Mouse (Mus musculus) mouse embryonic stem cell (cell line): ENCODE measurements at regions not wholly inside any gene's neighbourhood (a gene's known extent, or its start where the extent isn't known, plus 50 kb on each side); places are given as distances from the start of the nearest gene placed in this dataset.

Experiments used
- in situ Hi-C, 2 experiments: fragments of 300-500 bp; cut with MboI; formaldehyde crosslinking; loops; 1 replicate in 1 of 2; 3 replicates in 1 of 2; pipeline ENCODE4 v1.14.3; 2019 to 2020; ENCODE audit warnings: low sequenced_read_pairs in 2 of 2, low pct_unique_long_range_greater_than_20kb in 1 of 2, mixed read lengths in 1 of 2; ENCODE audit not compliant: unreplicated experiment in 1 of 2

DNA sequence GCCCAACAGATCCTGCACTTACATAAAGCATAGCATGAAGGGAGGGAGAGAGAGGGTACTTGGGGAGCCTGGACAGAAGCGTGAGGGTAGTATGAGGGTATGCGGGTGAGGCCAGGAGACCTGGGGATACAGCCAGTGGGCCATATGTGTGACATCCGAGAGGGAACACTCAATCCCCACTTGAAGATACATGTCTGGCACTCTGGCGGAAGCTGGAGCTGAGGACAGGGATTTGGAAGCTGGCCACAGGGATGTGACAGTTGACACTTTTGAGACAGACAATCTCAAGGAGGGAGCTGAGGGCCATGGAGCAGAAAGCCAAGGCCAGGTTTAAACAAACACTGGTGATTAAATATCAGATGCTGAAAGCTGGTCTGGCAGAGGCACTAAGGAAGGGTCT lies 127.9 kb downstream of the Sall1 start:
- in situ Hi-C loops: no loop called here

GRCm38 (mm10) chr8:88914657-88915056 lies 129.3 kb downstream of the Sall1 start:
- in situ Hi-C loops: no loop called here

DNA sequence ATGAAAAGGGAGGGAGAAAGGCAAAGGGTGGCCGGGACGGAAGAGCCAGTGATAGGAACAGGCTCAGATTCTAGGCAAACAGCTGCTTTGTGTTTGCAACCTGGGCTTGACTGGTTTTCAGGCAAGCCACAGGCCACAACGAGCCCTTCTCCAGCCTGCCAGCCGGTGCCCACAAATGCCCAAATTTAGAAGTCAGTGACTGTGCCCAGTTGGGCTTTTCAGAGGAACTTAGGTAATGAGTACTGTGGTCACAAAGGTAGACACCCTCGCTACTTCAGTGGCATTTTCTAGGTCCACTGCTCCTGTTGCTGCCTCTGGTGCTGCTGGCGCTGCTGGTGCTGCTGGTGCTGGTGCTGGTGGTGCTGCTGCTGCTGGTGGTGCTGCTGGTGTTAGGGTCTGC lies 129.8 kb downstream of the Sall1 start:
- in situ Hi-C loops: no loop called here

DNA sequence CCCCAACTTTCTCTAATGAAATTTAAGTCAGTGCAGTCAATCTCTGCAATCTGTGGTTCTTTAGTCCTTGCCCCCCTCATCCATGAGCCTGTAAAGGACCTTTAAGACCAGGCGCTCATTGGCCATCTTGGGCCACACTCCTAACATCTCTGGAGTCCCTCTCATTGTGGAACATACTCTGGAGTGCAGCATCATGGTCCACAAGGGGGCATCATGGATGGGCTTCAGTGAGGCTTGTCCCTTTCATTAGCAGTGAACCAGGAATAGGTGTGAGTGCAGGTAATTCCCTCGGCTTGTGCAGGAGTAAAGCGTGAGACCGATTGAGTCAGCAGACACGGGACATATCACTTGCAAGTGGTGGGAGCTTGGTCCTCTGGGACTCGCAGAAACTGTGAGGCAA lies 137.7 kb downstream of the Sall1 start:
- in situ Hi-C loops: no loop called here

DNA sequence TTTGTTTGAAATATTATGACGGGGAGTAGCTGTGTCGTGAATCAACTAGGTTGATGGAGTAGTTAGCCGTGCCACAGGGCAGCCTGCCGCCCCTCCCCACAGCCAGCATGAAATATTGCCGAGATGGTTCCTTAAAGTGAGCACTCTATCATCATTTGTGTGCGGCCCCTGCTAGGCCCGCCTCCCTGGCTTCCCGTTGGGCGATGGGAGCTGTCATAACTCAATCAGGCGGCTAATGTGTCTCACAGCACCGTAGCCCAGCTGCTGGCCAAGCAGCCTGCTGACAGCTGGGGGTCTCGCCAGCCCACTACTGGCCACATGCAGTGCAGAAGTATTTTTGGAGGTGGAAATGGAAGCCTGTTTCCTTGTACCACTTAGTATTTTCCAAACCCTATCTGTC lies 140.9 kb downstream of the Sall1 start:
- in situ Hi-C loops: no loop called here

GRCm38 (mm10) chr8:88883751-88884390 lies 160.1 kb downstream of the Sall1 start:
- in situ Hi-C loops: no loop called here

- in situ Hi-C loops: no loop called here
These were observed 164.1 kb downstream of the Sall1 start for GRCm38 (mm10) chr8:88879857-88880256.

- in situ Hi-C loops: no loop called here
These were observed 166.0 kb downstream of the Sall1 start for GRCm38 (mm10) chr8:88877921-88878320.

DNA sequence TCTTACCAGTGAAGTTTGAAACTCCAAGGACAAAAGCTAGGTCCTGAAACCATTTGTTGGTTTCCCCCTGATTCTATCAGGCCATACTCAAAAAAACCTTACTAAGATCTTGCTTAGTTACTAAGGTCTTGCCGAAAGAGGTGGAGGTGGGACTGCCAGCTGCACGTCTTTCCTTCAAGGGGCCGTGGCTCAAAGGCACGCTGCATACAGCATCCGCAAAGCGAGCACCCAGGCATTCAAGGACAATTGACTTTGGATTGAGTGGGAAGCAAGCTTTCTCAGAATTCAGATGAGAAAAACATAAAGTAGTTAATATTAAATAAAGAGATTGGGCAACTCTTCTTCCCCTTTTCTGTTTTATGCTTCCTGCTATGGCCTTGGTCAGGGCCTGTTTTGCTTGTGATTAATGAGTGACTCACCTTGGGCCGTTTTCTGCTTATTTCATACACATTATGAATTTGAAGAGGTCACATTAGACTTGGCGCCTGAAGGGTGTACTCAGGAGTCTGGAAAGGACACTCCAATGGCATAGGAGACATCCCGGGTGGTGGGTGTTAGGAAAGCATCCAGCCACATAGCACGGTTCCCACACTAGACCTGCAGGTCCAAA lies 166.1 kb downstream of the Cyld start:
- in situ Hi-C loops: no loop called here

GRCm38 (mm10) chr8:88857216-88857615 lies 160.4 kb downstream of the Cyld start:
- in situ Hi-C loops: no loop called here

GRCm38 (mm10) chr8:88853200-88853599 lies 156.4 kb downstream of the Cyld start:
- in situ Hi-C loops: no loop called here

- in situ Hi-C loops: no loop called here
These were observed 149.1 kb downstream of the Cyld start for GRCm38 (mm10) chr8:88845916-88846315.

GRCm38 (mm10) chr8:88844370-88844769 lies 147.5 kb downstream of the Cyld start:
- in situ Hi-C loops: no loop called here

GRCm38 (mm10) chr8:88842451-88842850 lies 145.6 kb downstream of the Cyld start:
- in situ Hi-C loops: no loop called here

DNA sequence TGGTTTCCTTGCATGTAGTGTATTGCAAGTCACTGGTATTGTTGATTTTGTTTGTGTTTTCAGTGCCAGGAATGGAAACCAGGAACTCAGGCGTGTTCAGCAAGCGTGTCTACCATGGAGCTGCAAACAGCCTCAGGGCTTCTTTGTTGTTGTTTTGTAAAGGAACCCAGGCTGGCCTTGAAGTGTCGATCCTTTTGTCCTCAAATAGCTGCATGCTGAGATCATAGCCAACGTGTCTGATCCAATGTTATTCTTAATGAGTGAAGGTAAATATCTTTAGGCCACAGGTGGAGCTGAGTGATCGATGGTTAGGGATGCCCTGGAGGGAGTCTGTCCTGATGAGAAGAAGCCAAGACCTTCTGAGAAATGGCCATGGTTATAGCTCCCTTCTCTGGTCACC lies 143.3 kb downstream of the Cyld start:
- in situ Hi-C loops: no loop called here

GRCm38 (mm10) chr8:88835756-88836291 lies 139.0 kb downstream of the Cyld start:
- in situ Hi-C loops: no loop called here

GRCm38 (mm10) chr8:88825816-88826215 lies 129.0 kb downstream of the Cyld start:
- in situ Hi-C loops: no loop called here

DNA sequence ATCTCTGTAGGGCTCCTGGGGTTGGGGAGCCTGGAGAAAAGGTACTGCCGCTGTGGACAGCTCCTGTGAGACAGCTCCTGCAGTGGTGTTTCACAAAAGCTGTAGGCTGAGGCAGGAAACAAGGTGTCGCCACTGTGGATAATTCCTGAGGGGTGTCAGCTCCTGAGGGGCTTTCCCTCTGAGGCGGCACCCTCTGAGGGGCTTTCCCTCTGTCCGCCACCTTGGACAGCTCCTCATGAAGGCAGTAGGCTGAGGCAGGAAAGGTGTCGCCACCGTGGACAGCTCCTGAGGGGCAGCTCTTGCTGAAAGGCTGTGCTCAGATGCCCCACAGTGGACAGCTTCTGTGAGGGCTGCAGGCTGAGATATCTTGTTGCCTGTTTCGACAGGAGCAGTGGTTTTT lies 127.1 kb downstream of the Cyld start:
- in situ Hi-C loops: no loop called here

DNA sequence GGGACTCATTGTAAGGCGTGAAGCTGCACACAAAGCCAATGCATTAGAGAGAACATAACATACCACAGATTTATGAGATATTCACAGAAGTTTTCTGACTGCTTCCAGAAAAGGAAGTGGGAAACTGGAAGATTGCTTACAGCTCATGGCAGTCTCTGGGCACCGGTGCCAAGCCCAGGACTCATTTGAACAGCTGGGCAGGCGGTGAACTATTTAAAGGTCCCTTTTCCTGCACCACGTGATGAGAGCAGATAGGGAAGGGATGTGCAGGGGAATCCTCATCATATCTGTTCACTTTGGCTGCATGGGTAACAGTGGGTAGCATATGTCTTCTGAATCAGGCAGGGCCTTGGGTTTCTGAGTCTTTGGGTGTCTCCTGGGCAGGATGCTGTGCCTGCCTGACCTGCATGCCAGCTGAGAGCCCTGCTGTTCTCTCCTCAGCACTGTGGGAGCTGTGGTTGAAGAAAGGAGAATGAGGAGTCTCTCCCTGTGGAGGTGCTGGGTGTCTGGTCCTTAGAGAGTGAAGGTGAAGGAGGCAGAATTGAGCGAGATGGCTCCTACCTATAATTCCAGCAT lies 123.5 kb downstream of the Cyld start:
- in situ Hi-C loops: no loop called here

- in situ Hi-C loops: no loop called here
These were observed 119.6 kb downstream of the Cyld start for GRCm38 (mm10) chr8:88816461-88816860.
